Mouse (Mus musculus) G1E (cell line): ENCODE data around the gene Noto. TPM values are rescaled to one million over a fixed set of nuclear protein-coding genes. Genes with fewer than 3 reads are reported as not detected.
"Not testable (repeated sequence)": the region's sequence is repeated elsewhere in the genome, so short reads cannot be mapped to it uniquely, and the experiment has no call there.

ENCODE experiments used
- ATAC-seq: 2 replicates; pipeline ENCODE4 v1.8.0; 2016; ENCODE audit warnings: mild to moderate bottlenecking; ENCODE audit not compliant: insufficient number of reproducible peaks, poor library complexity, low FRiP score, severe bottlenecking; ENCODE audit errors: extremely low read depth
- DNase-seq: peaks from one replicate; pipeline ENCODE4 v3.0.0; 2012; ENCODE audit warnings: low spot score
- H3K27me3 ChIP-seq: 2 replicates; pipeline ENCODE4 v1.6.1; 2012; ENCODE audit warnings: mild to moderate bottlenecking, low read length, inconsistent platforms; ENCODE audit not compliant: insufficient read depth
- H3K36me3 ChIP-seq: replicated peaks from 2 replicates; pipeline ENCODE3; 2012; ENCODE audit warnings: mild to moderate bottlenecking, inconsistent platforms
- H3K4me1 ChIP-seq: 2 replicates; pipeline ENCODE4 v1.6.1; 2012; ENCODE audit warnings: low read depth, low read length, inconsistent platforms, mixed read lengths; ENCODE audit not compliant: insufficient read depth
- H3K4me3 ChIP-seq: 2 replicates; pipeline ENCODE4 v1.5.1; 2012; ENCODE audit warnings: low read depth, mild to moderate bottlenecking, inconsistent platforms, low read length, moderate library complexity, mixed read lengths
- H3K9me3 ChIP-seq: replicated peaks from 2 replicates; pipeline ENCODE4 v1.6.1; 2012; ENCODE audit warnings: inconsistent platforms
- CTCF ChIP-seq: IDR thresholded peaks from 2 replicates; pipeline ENCODE4 v1.5.1; 2012; ENCODE audit warnings: low read depth, low read length, inconsistent platforms, mixed read lengths
- GATA1 ChIP-seq: IDR thresholded peaks from 2 replicates; pipeline ENCODE4 v1.6.1; 2012; ENCODE audit warnings: borderline replicate concordance, low read length, inconsistent platforms, mixed read lengths
- GATA2 ChIP-seq: IDR thresholded peaks from 2 replicates; pipeline ENCODE4 v1.6.1; 2012; ENCODE audit warnings: low read depth, low read length, inconsistent platforms, borderline replicate concordance
- POLR2AphosphoS5 ChIP-seq: IDR thresholded peaks from 2 replicates; pipeline ENCODE4 v1.6.1; 2012; ENCODE audit warnings: low read depth, low read length, inconsistent platforms; ENCODE audit not compliant: insufficient replicate concordance
- TAL1 ChIP-seq: conservative IDR thresholded peaks from 2 replicates; pipeline ENCODE4 v1.6.1; 2012; ENCODE audit warnings: low read depth, low read length, inconsistent platforms, mixed read lengths
- polyA plus RNA-seq: library from polyadenylated mRNA; stranded (reverse); fragments of >175 nt; gene quantifications from 2 replicates; pipeline ENCODE4 v1.2.3, GENCODE M21; 2012
- total RNA-seq, 2 experiments: library from RNA; stranded (forward) in 1 of 2; stranded (reverse) in 1 of 2; fragments of 200-1000 nt in 1 of 2; fragments of >200 nt in 1 of 2; fragmentation: Nextera tagmentation in 1 of 2; gene quantifications; 2 replicates each; pipeline ENCODE4 v1.2.3; 2014 to 2017

The Noto gene
- total and polyA plus RNA-seq, 3 experiments: 0.11 TPM; not detected in 2

- no peak for TF ChIP-seq GATA1
- no peak for TF ChIP-seq POLR2AphosphoS5
- TF ChIP-seq TAL1: no peak
- TF ChIP-seq CTCF: no peak
- TF ChIP-seq GATA2: no peak
- no peak overlapping the region for H3K4me3 ChIP-seq
- H3K4me1 ChIP-seq: peaks cover 12% of the 10 kb centered on the region; the same call in 1 of the 2 replicates
- H3K9me3 ChIP-seq: no peaks in the 10 kb centered on the region
- H3K36me3 ChIP-seq: peaks cover 99% of the 10 kb centered on the region
- no peak for DNase-seq
- H3K27me3 ChIP-seq: no peaks in the 10 kb centered on the region
- no peak for ATAC-seq
Observed at GRCm38 (mm10) chr6:85441142-85441541, 17.5 kb downstream of the Noto start.

GRCm38 (mm10) chr6:85443488-85444233, 20.0 kb downstream of the Noto start:
- TF ChIP-seq GATA2 (no peak), GATA1 (no peak), POLR2AphosphoS5 (no peak), TAL1 (no peak), CTCF (no peak)
- H3K27me3 ChIP-seq: no peaks in the 10 kb centered on the region
- H3K4me3 ChIP-seq: no peak overlapping the region
- peaks cover 99% of the 10 kb centered on the region for H3K36me3 ChIP-seq
- ATAC-seq (no peak), DNase-seq (no peak)
- H3K9me3 ChIP-seq: no peaks in the 10 kb centered on the region
- H3K4me1 ChIP-seq: peaks cover 7% of the 10 kb centered on the region; the same call in 1 of the 2 replicates

- no peak overlapping the region for H3K4me3 ChIP-seq
- no peak for DNase-seq
- peaks cover 99% of the 10 kb centered on the region for H3K36me3 ChIP-seq
- no peaks in the 10 kb centered on the region for H3K27me3 ChIP-seq
- ATAC-seq: no peak
- peaks cover 10% of the 10 kb centered on the region; the same call in 1 of the 2 replicates for H3K4me1 ChIP-seq
- no peaks in the 10 kb centered on the region for H3K9me3 ChIP-seq
- TF ChIP-seq CTCF (no peak), GATA1 (no peak), GATA2 (no peak), TAL1 (no peak), POLR2AphosphoS5 (no peak)
Observed at GRCm38 (mm10) chr6:85444266-85444965, 20.7 kb downstream of the Noto start.

- Histone ChIP-seq H3K36me3 (peaks cover 93% of the 10 kb centered on the region), H3K4me1 (peaks cover 16% of the 10 kb centered on the region), H3K27me3 (no peaks in the 10 kb centered on the region), H3K9me3 (no peaks in the 10 kb centered on the region), H3K4me3 (no peak overlapping the region)
- TF ChIP-seq GATA2 (no peak), TAL1 (no peak), CTCF (no peak), GATA1 (no peak), POLR2AphosphoS5 (no peak)
- ATAC-seq (no peak), DNase-seq (no peak)
Observed at GRCm38 (mm10) chr6:85445286-85445685, 21.6 kb downstream of the Noto start.

- ATAC-seq (no peak), DNase-seq (no peak)
- Histone ChIP-seq H3K27me3 (no peaks in the 10 kb centered on the region), H3K9me3 (no peaks in the 10 kb centered on the region), H3K4me3 (no peak overlapping the region), H3K36me3 (peaks cover 73% of the 10 kb centered on the region), H3K4me1 (peaks cover 22% of the 10 kb centered on the region)
- TF ChIP-seq GATA2 (no peak), CTCF (no peak), TAL1 (no peak), POLR2AphosphoS5 (no peak), GATA1 (no peak)
Observed at GRCm38 (mm10) chr6:85447351-85447750, 23.7 kb downstream of the Noto start.

GRCm38 (mm10) chr6:85450140-85450539, 26.5 kb downstream of the Noto start:
- Histone ChIP-seq H3K36me3 (peaks cover 67% of the 10 kb centered on the region), H3K4me3 (peak overlapping the region; percentile 94), H3K4me1 (peaks cover 44% of the 10 kb centered on the region)
- not testable (repeated sequence) for H3K9me3 ChIP-seq, H3K27me3 ChIP-seq, DNase-seq, ATAC-seq
